Comparison of ENCODE assay signal across 9 mouse cellular contexts in the genomic region with DNA sequence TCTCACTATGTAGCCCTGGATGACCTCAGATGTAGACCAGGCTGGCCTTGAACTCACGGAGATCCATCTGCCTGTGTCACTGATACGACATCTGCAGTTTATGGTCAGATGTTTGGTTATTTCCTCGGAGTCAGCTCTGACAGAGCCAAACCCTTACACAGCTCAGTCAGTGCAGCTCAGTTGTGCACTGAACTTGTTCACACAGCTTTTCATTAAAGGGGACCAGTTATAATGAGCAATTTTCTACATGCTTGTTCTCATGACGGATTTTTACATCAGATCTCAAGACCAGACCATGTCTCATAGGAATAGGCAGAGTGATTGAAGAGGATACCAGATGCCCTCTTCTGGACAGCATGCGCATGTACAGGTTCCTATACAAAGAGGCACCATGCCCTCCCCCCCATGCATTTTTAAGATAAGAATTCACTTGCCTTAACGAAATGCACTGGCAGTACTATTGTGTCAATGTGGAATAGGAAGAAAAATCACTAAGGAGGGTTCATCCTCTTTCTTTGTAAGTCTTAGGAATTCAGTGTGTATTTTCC. TPM values are rescaled to one million over a fixed set of nuclear protein-coding genes. Genes with fewer than 3 reads are reported as not detected.
DNase-seq lines count a peak whose midpoint lies in the region; ATAC-seq and TF ChIP-seq lines count a peak whose summit lies in the region.
"Had no signal": no experiment of that assay in that cellular context is flagged by ENCODE, and none has a peak within 500 bp of the region (broad histone marks: within the 10 kb centered on the region; RNA-seq: fewer than 3 reads in every experiment).

No protein-coding gene starts in this region.

- H3K4me1 ChIP-seq in G1E (ENCODE audit: insufficient read depth, low read depth, low read length) = no peaks in the 10 kb centered on the region

- H3K27ac ChIP-seq in layer of hippocampus, adult 2 months = no peak overlapping the region

- no peaks in the 10 kb centered on the region for H3K27me3 ChIP-seq in G1E (ENCODE audit: insufficient read depth, low read length)

- ATAC-seq in G1E (ENCODE audit: extremely low read depth, insufficient number of reproducible peaks, low FRiP score, poor library complexity, severe bottlenecking) = no peak; the same call in 1 of the 2 replicates

- no peak overlapping the region for H3K4me3 ChIP-seq in layer of hippocampus, adult 2 months
- no peak overlapping the region for H3K4me3 ChIP-seq in G1E (ENCODE audit: low read depth, low read length)
- H3K4me3 ChIP-seq: erythroblast, embryonic 14.5 days had no signal

- TF ChIP-seq POLR2A in brain, embryonic 14.5 days (IDR thresholded peaks at IDR 0.05; ENCODE audit: borderline replicate concordance, extremely low read depth, insufficient read depth, insufficient read length, poor library complexity, severe bottlenecking) = no peak

- H3K36me3 ChIP-seq in G1E (replicated peaks) = no peaks in the 10 kb centered on the region

- TF ChIP-seq CTCF in layer of hippocampus, adult 2 months (conservative IDR thresholded peaks at IDR 0.05) = peak; percentile 81
- peak; percentile 23; the same call in 1 of the 2 replicates for TF ChIP-seq CTCF in G1E (IDR thresholded peaks at IDR 0.05; ENCODE audit: low read depth, low read length)
- TF ChIP-seq CTCF in brain, embryonic 14.5 days (IDR thresholded peaks at IDR 0.05; ENCODE audit: borderline replicate concordance, extremely low read depth, insufficient read depth, insufficient read length) = peak; percentile 49; the same call in 1 of the 2 replicates

- H3K9me3 ChIP-seq in G1E (replicated peaks) = no peaks in the 10 kb centered on the region

- DNase-seq in layer of hippocampus, adult 2 months (ENCODE audit: low spot score in 2 of 2) = no peak
- no peak for DNase-seq in layer of hippocampus, postnatal 25 days (ENCODE audit: extremely low spot score in 1 of 2, low spot score in 1 of 2)
- DNase-seq in G1E (ENCODE audit: low spot score) = no peak
- DNase-seq in brain, embryonic 14.5 days (ENCODE audit: low read depth) = peak; percentile 53
- peak; percentile 26 for DNase-seq in kidney, postnatal 10 days
- peak; percentile 56 to 67 for DNase-seq in right cerebral cortex, postnatal 10 days (ENCODE audit: low spot score in 2 of 2)
- no peak for DNase-seq in adrenal gland, adult 8-10 months

RNA-seq across cellular contexts. Expression of a gene that starts 1.6 kb away (rescaled TPM):
- not detected for total RNA-seq in layer of hippocampus, adult 2 months (2021)
- not detected for total RNA-seq in layer of hippocampus, postnatal 25 days (2021)
- total RNA-seq in G1E (2014; fragmentation: Nextera tagmentation) (not detected in 2 replicates), G1E (2017) (not detected in 2 replicates)
- not detected in 2 replicates for polyA plus RNA-seq in G1E (2012)
- 0.12 TPM in 1 of 2 replicates, not detected in the other for polyA plus RNA-seq in brain, embryonic 14.5 days (2012; rRNA removed)
- under 1 TPM in 1 of 4 experiments, not detected in 3; 0.32 TPM for total RNA-seq in adrenal gland, adult 8-10 months (2022)
- polyA plus RNA-seq: erythroblast, embryonic 14.5 days; stomach, embryonic 16.5 days had no signal

RNA-seq across cellular contexts. Expression of a gene that starts 26.5 kb away (rescaled TPM):
- not detected for total RNA-seq in layer of hippocampus, adult 2 months (2021)
- total RNA-seq in layer of hippocampus, postnatal 25 days (2021) = not detected
- total RNA-seq in G1E (2014; fragmentation: Nextera tagmentation) (not detected in 2 replicates), G1E (2017) (0.06 TPM in 1 of 2 replicates, not detected in the other)
- not detected in 2 replicates for polyA plus RNA-seq in G1E (2012)
- 0.20 TPM in 1 of 2 replicates, not detected in the other for polyA plus RNA-seq in brain, embryonic 14.5 days (2012; rRNA removed)
- not detected for total RNA-seq in adrenal gland, adult 8-10 months (2022)
- polyA plus RNA-seq: erythroblast, embryonic 14.5 days had no signal

Comparison
In these comparisons a context has a peak if more than half of its experiments do, and no peak if none do; other contexts are left out.
1. DNase-seq: peak in brain, embryonic 14.5 days (single experiment), kidney, postnatal 10 days (single experiment) and right cerebral cortex, postnatal 10 days (2 of 2); none in layer of hippocampus, adult 2 months (0 of 2), layer of hippocampus, postnatal 25 days (0 of 2), G1E (single experiment) and adrenal gland, adult 8-10 months (single experiment).
2. CTCF ChIP-seq: peak in every context shown above with its lines; median percentile 81 in layer of hippocampus, adult 2 months; 49 in brain, embryonic 14.5 days; 23 in G1E.